Mouse (Mus musculus) testis, adult 2 months (tissue): Measurements from ENCODE around the gene Lpar2.

Experiments used
- CTCF ChIP-seq: fragments of 200-500 bp; IDR thresholded peaks from 2 replicates; pipeline ENCODE4 v1.5.1; 2012; ENCODE audit warnings: low read depth, mild to moderate bottlenecking, inconsistent platforms, low read length, moderate library complexity; ENCODE audit not compliant: control insufficient read depth, insufficient read depth, insufficient replicate concordance
- POLR2A ChIP-seq: fragments of 200-500 bp; IDR thresholded peaks from 2 replicates; pipeline ENCODE4 v1.6.1; 2012; ENCODE audit warnings: low read depth, mild to moderate bottlenecking, inconsistent platforms, low read length, moderate library complexity; ENCODE audit not compliant: control insufficient read depth

GRCm38 (mm10) chr8:69879678-69880077, 57.4 kb downstream of the Lpar2 start:
- TF ChIP-seq CTCF: no peak
- TF ChIP-seq POLR2A: no peak
